ENCODE assay signal across 24 mouse cellular contexts in genomic region chr6:29261831-29262230, GRCm38 (mm10). TPM values are rescaled to one million over a fixed set of nuclear protein-coding genes. Genes with fewer than 3 reads are reported as not detected.
"Had no signal": no experiment of that assay in that cellular context is flagged by ENCODE, and none has a peak within 500 bp of the region (broad histone marks: within the 10 kb centered on the region; RNA-seq: fewer than 3 reads in every experiment).

No protein-coding gene starts in this region.

- ATAC-seq: midbrain, embryonic 16.5 days had no signal

- H3K27ac ChIP-seq: midbrain, embryonic 10.5 days; midbrain, embryonic 12.5 days; neural tube, embryonic 13.5 days; neural tube, embryonic 15.5 days; stomach, embryonic 15.5 days; stomach, postnatal 0 days had no signal

- H3K4me3 ChIP-seq: midbrain, embryonic 10.5 days; midbrain, embryonic 12.5 days; myocyte; neural tube, embryonic 13.5 days; neural tube, embryonic 15.5 days; stomach, embryonic 15.5 days had no signal

- H3K4me1 ChIP-seq: stomach, embryonic 15.5 days had no signal

- H3K9me3 ChIP-seq: midbrain, embryonic 10.5 days; midbrain, embryonic 12.5 days; neural tube, embryonic 13.5 days; neural tube, embryonic 15.5 days; stomach, embryonic 15.5 days had no signal

- H3K9ac ChIP-seq: lung, embryonic 14.5 days; midbrain, embryonic 12.5 days; neural tube, embryonic 13.5 days; neural tube, embryonic 15.5 days; stomach, embryonic 15.5 days had no signal

- DNase-seq: lung, embryonic 14.5 days; lung, postnatal 10 days; lung, postnatal 4 days; midbrain, embryonic 14.5 days; retina, postnatal 1 day; right cerebral cortex, adult 18-20 months; right cerebral cortex, postnatal 25 days; right cerebral cortex, postnatal 4 days; thymus, adult 2 months; thymus, postnatal 25 days; thymus, postnatal 4 days had no signal

- H3K27me3 ChIP-seq: midbrain, embryonic 12.5 days; neural tube, embryonic 13.5 days; neural tube, embryonic 15.5 days; stomach, embryonic 15.5 days had no signal

- H3K4me2 ChIP-seq: lung, embryonic 14.5 days; midbrain, embryonic 12.5 days; neural tube, embryonic 13.5 days; neural tube, embryonic 15.5 days; stomach, embryonic 15.5 days had no signal

- H3K36me3 ChIP-seq: midbrain, embryonic 10.5 days; midbrain, embryonic 12.5 days; neural tube, embryonic 13.5 days; neural tube, embryonic 15.5 days; stomach, embryonic 15.5 days had no signal

RNA-seq across cellular contexts. Expression of gene Fam71f2, which starts 17.6 kb away (rescaled TPM):
- total RNA-seq: megakaryocyte, adult 5-6 weeks had no signal
- polyA plus RNA-seq: stomach, postnatal 0 days had no signal

RNA-seq across cellular contexts. Expression of gene Fam71f1, which starts 57.1 kb away (rescaled TPM):
- total RNA-seq: megakaryocyte, adult 5-6 weeks; megakaryocyte-erythroid progenitor cell, adult 5-6 weeks had no signal
- polyA plus RNA-seq: lung, embryonic 14.5 days; lung, embryonic 16.5 days; midbrain, embryonic 10.5 days; midbrain, embryonic 12.5 days; midbrain, embryonic 14.5 days; midbrain, embryonic 16.5 days; neural tube, embryonic 13.5 days; neural tube, embryonic 15.5 days; spleen, adult 2 months; stomach, postnatal 0 days; thymus, adult 2 months; urinary bladder, adult 2 months had no signal
